Mouse (Mus musculus) stomach, embryonic 15.5 days (tissue): ENCODE results near the gene Btnl9. TPM values are rescaled to one million over a fixed set of nuclear protein-coding genes. Genes with fewer than 3 reads are reported as not detected.
"Not testable (repeated sequence)": the region's sequence is repeated elsewhere in the genome, so short reads cannot be mapped to it uniquely, and the experiment has no call there.

ENCODE experiments used
- ATAC-seq: fragments of 200-750 bp; cut with Nextera tagmentation; 2 replicates; pipeline ENCODE4 v1.8.0; 2017; ENCODE audit warnings: low read depth, moderate number of reproducible peaks, moderate TSS enrichment; ENCODE audit not compliant: insufficient read depth, low FRiP score
- H3K27ac ChIP-seq: fragments of 300-500 bp; sonication (generic); 2 replicates; pipeline ENCODE4 v1.5.1; 2015; ENCODE audit warnings: mild to moderate bottlenecking, inconsistent platforms
- H3K27me3 ChIP-seq: fragments of 300-500 bp; sonication (generic); replicated peaks from 2 replicates; pipeline ENCODE4 v1.6.1; 2015; ENCODE audit warnings: inconsistent platforms
- H3K36me3 ChIP-seq: fragments of 300-500 bp; sonication (generic); 2 replicates; pipeline ENCODE4 v1.6.1; 2015; ENCODE audit warnings: inconsistent platforms
- H3K4me1 ChIP-seq: fragments of 300-500 bp; sonication (generic); 2 replicates; pipeline ENCODE4 v1.6.1; 2015; ENCODE audit warnings: inconsistent platforms
- H3K4me2 ChIP-seq: fragments of 300-500 bp; sonication (generic); 2 replicates; pipeline ENCODE4 v1.6.1; 2015; ENCODE audit warnings: mild to moderate bottlenecking, inconsistent platforms
- H3K4me3 ChIP-seq: fragments of 300-500 bp; sonication (generic); replicated peaks from 2 replicates; pipeline ENCODE4 v1.5.1; 2015; ENCODE audit warnings: inconsistent platforms
- H3K9ac ChIP-seq: fragments of 300-500 bp; sonication (generic); 2 replicates; pipeline ENCODE4 v1.6.1; 2015; ENCODE audit warnings: inconsistent platforms
- H3K9me3 ChIP-seq: fragments of 300-500 bp; sonication (generic); 2 replicates; pipeline ENCODE4 v1.6.1; 2016; ENCODE audit warnings: inconsistent platforms
- WGBS: fragments of 180-500 bp; shearing (Covaris S2); methylation state at CpG from one replicate; pipeline ENCODE4 v1.1.7; 2015; 5-methylcytosine and 5-hydroxymethylcytosine counted together
- polyA plus RNA-seq: library from polyadenylated mRNA; unstranded; fragments of >200 nt; fragmentation: Nextera tagmentation; extraction: Ambion mirVana; gene quantifications from 2 replicates; pipeline ENCODE4 v1.2.1, GENCODE M21; 2015

Btnl9 gene
- polyA plus RNA-seq, 1 experiment from 2014 or later, result 1.7 TPM

DNA sequence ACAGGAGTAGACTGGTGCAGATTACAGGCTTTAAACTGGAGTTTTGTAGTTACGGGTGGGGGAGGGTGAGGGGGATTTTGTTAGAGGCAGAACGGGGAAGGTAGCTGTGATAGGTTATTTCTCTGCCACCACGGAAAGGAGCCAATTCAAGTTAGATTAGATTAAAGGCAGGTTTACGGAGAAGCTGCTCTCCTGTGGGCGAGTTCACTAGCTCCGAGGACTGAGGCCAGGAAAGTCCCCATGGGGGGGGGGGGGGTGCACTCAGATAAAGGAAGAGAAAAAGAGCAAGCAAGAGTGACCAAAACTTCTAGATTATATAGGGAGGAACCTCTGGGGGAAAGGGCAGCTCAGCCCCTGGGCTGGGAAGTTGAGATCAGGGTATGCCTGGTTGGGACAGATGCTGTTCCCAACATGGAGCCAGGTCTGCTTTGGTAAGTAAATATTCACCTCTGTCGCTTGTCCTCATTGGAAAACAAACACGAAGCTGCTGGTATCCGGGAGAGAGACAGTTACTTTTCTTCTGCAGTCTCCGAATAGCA is 15.6 kb upstream of the Btnl9 start:
- Histone ChIP-seq H3K27me3 (no peaks in the 10 kb centered on the region), H3K4me2 (peak overlapping the region; percentile 62), H3K4me3 (peak overlapping the region; percentile 85), H3K4me1 (peaks cover 3% of the 10 kb centered on the region; the same call in 1 of the 2 replicates), H3K9me3 (no peaks in the 10 kb centered on the region), H3K36me3 (no peaks in the 10 kb centered on the region), H3K27ac (peak overlapping the region; percentile 99), H3K9ac (peak overlapping the region; percentile 93)
- WGBS, result 2% methylated on average over 10 of the region's 10 CpGs
- ATAC-seq, result peak; percentile 12; the same call in 1 of the 2 replicates

GRCm38 (mm10) chr11:49202071-49202470 is 15.1 kb upstream of the Btnl9 start:
- Histone ChIP-seq H3K27me3 (no peaks in the 10 kb centered on the region), H3K4me3 (peak overlapping the region; percentile 85), H3K27ac (peak overlapping the region; percentile 99; the same call in 1 of the 2 replicates), H3K36me3 (no peaks in the 10 kb centered on the region), H3K4me2 (peak overlapping the region; percentile 62), H3K9ac (no peak overlapping the region), H3K9me3 (no peaks in the 10 kb centered on the region), H3K4me1 (peaks cover 3% of the 10 kb centered on the region; the same call in 1 of the 2 replicates)
- no peak for ATAC-seq
- 51% methylated on average over 2 of the region's 2 CpGs for WGBS

DNA sequence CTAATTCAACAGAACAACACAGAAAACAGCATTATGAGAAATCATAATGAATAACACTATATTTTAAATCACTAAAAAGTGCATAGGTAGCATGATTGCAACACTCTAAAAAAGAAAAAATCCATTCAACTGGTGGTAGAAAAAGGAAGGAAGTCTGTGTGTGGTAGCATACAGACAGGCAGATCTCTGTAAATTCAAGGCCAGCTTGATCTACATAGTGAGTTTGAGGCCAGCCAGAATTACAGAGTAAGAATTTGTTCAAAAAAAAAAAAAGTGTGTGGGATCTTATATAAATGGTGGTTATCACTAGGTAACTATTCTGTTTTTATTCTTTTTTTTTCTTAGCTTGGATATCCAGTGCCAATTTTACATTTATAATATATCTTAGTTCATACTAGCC is 14.2 kb upstream of the Btnl9 start:
- no peak overlapping the region for H3K4me2 ChIP-seq
- no peak overlapping the region for H3K9ac ChIP-seq
- no peaks in the 10 kb centered on the region for H3K36me3 ChIP-seq
- H3K9me3 ChIP-seq, result no peaks in the 10 kb centered on the region
- no peak for ATAC-seq
- H3K4me3 ChIP-seq, result no peak overlapping the region
- H3K4me1 ChIP-seq, result peaks cover 3% of the 10 kb centered on the region; the same call in 1 of the 2 replicates
- no peak overlapping the region for H3K27ac ChIP-seq
- H3K27me3 ChIP-seq, result no peaks in the 10 kb centered on the region

- Histone ChIP-seq H3K27me3 (no peaks in the 10 kb centered on the region), H3K4me1 (peaks cover 3% of the 10 kb centered on the region; the same call in 1 of the 2 replicates), H3K4me3 (no peak overlapping the region), H3K4me2 (no peak overlapping the region), H3K9me3 (no peaks in the 10 kb centered on the region), H3K36me3 (no peaks in the 10 kb centered on the region), H3K27ac (no peak overlapping the region), H3K9ac (no peak overlapping the region)
- no peak for ATAC-seq
Measured at GRCm38 (mm10) chr11:49200666-49201065, 13.7 kb upstream of the Btnl9 start.

DNA sequence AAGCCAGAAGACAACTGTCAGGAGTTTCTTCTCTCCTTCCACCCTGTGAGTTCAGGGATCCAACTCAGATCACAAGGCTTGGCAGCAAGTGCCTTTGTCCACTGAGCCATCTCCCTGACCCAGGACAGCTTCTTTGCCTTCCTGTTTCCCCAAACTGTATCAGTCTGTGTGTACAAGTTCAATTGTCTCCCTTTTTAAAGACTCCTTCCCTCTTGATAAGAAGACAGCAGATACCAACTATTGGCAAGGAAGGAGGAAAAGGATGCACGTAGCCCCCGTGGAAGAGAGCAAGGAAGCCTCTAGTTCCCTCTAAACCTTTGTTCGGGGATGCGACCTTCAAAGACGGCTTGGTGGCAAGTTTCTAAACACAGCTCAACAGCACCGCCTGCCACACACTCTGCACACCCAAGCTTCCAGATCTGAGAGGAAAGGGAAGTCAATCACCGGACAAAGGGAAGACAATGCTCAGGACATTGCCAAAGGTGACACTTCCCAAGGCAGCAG is 8.9 kb upstream of the Btnl9 start:
- Histone ChIP-seq H3K4me1 (no peaks in the 10 kb centered on the region), H3K27ac (no peak overlapping the region), H3K36me3 (no peaks in the 10 kb centered on the region), H3K27me3 (no peaks in the 10 kb centered on the region), H3K4me3 (no peak overlapping the region), H3K4me2 (no peak overlapping the region), H3K9ac (no peak overlapping the region), H3K9me3 (no peaks in the 10 kb centered on the region)
- ATAC-seq, result no peak
- WGBS, result 85% methylated on average over 7 of the region's 7 CpGs

DNA sequence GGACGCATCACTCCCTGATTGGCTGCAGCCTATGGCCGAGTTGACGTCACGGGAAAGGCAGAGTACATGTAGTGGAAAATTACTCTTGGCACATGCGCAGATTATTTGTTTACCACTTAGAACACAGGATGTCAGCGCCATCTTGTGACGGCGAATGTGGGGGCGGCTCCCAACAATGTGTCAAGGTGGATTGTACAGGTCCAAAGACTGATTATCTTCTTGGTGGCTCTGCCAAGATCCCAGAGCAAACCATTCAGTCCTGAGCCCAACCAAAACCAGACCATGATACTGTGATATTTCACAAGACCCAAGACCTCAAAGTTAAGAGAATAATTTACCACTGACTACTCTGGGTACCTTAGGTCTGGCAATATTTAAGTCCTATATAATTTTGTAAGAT is 7.8 kb upstream of the Btnl9 start:
- not testable (repeated sequence) for H3K27ac ChIP-seq, H3K4me1 ChIP-seq, ATAC-seq, H3K27me3 ChIP-seq, H3K9ac ChIP-seq, H3K36me3 ChIP-seq, H3K4me2 ChIP-seq, H3K4me3 ChIP-seq, H3K9me3 ChIP-seq
- 92% methylated on average over 9 of the region's 9 CpGs for WGBS

DNA sequence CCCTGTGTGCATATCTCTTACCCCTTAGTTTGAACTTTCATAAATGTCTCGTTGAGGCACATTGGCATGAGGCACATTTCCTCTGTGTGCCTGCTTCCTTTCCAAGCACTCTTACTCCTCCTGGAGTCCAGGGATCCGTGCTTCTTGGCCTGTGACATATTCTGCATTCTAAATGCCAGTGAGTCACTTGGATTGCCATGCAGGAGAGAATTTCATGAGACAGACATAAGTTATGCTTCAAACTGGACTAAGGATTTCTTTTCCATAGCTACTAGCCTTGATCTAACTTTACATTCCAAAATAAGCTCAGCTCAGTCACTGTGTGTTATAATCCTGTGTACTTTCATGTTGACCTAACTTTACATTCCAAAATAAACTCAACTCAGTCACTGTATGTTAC is 4.1 kb upstream of the Btnl9 start:
- WGBS, result 48% methylated on average over 2 of the region's 2 CpGs
- H3K9ac ChIP-seq, result no peak overlapping the region
- H3K27ac ChIP-seq, result no peak overlapping the region
- H3K4me2 ChIP-seq, result no peak overlapping the region
- no peak overlapping the region for H3K4me3 ChIP-seq
- no peaks in the 10 kb centered on the region for H3K36me3 ChIP-seq
- no peak for ATAC-seq
- H3K9me3 ChIP-seq, result no peaks in the 10 kb centered on the region
- H3K27me3 ChIP-seq, result no peaks in the 10 kb centered on the region
- no peaks in the 10 kb centered on the region for H3K4me1 ChIP-seq

- H3K4me3 ChIP-seq, result no peak overlapping the region
- H3K4me1 ChIP-seq, result no peaks in the 10 kb centered on the region
- no peaks in the 10 kb centered on the region for H3K9me3 ChIP-seq
- H3K27ac ChIP-seq, result no peak overlapping the region
- H3K9ac ChIP-seq, result no peak overlapping the region
- H3K27me3 ChIP-seq, result no peaks in the 10 kb centered on the region
- H3K4me2 ChIP-seq, result no peak overlapping the region
- no peaks in the 10 kb centered on the region for H3K36me3 ChIP-seq
- ATAC-seq, result no peak
- WGBS, result 1% methylated on average over 7 of the region's 7 CpGs
Measured at GRCm38 (mm10) chr11:49189737-49190136, 2.8 kb upstream of the Btnl9 start.

DNA sequence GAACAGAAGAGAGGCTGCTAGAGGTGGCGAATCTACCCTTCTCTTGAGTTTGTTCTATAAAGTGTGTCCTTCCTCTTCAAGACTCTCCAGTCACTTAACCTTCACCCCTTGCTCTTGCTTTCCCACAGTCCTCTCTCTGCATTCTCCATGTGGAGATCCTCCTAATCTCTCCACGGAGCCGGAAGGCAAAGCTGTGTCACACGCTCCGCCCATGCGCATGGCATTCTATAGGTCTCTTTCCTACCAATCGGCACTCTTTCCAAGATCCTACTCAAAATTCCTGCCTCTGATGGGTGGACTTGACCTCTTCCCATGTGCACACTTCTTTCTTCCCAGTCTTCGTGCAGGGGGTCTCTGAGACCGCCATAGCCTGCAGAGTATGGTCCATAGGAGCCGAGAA is 742 bp upstream of the Btnl9 start:
- WGBS, result 80% methylated on average over 10 of the region's 10 CpGs
- Histone ChIP-seq H3K36me3 (no peaks in the 10 kb centered on the region), H3K4me3 (no peak overlapping the region), H3K4me1 (no peaks in the 10 kb centered on the region), H3K9ac (no peak overlapping the region), H3K27me3 (no peaks in the 10 kb centered on the region), H3K4me2 (no peak overlapping the region), H3K27ac (no peak overlapping the region), H3K9me3 (no peaks in the 10 kb centered on the region)
- no peak for ATAC-seq

- Histone ChIP-seq H3K4me3 (no peak overlapping the region), H3K9ac (no peak overlapping the region), H3K9me3 (no peaks in the 10 kb centered on the region), H3K27me3 (no peaks in the 10 kb centered on the region), H3K36me3 (no peaks in the 10 kb centered on the region), H3K4me2 (no peak overlapping the region), H3K4me1 (no peaks in the 10 kb centered on the region), H3K27ac (no peak overlapping the region)
- whole genome bisulfite sequencing, result 72% methylated on average over 6 of the region's 6 CpGs
- ATAC-seq, result no peak
Measured at GRCm38 (mm10) chr11:49186452-49186851, 507 bp downstream of the Btnl9 start.

- H3K27ac ChIP-seq, result no peak overlapping the region
- WGBS, result 72% methylated on average over 1 of the region's 1 CpGs
- H3K27me3 ChIP-seq, result no peaks in the 10 kb centered on the region
- H3K4me2 ChIP-seq, result no peak overlapping the region
- no peaks in the 10 kb centered on the region for H3K4me1 ChIP-seq
- H3K4me3 ChIP-seq, result no peak overlapping the region
- H3K9me3 ChIP-seq, result no peaks in the 10 kb centered on the region
- H3K36me3 ChIP-seq, result no peaks in the 10 kb centered on the region
- H3K9ac ChIP-seq, result no peak overlapping the region
- no peak for ATAC-seq
Measured at GRCm38 (mm10) chr11:49183172-49183571, 3.8 kb downstream of the Btnl9 start.

- not testable (repeated sequence) for H3K4me2 ChIP-seq, H3K27ac ChIP-seq, ATAC-seq, H3K27me3 ChIP-seq, H3K4me3 ChIP-seq, H3K4me1 ChIP-seq, H3K36me3 ChIP-seq, H3K9ac ChIP-seq, H3K9me3 ChIP-seq
- WGBS, result 62% methylated on average over 4 of the region's 4 CpGs
Measured at GRCm38 (mm10) chr11:49176047-49176779, 10.7 kb downstream of the Btnl9 start.
